Mouse (Mus musculus): Measurements from ENCODE around the gene Sco2.

- TF ChIP-seq POLR2A (IDR thresholded peaks at IDR 0.05; ENCODE audit: insufficient read depth, low read depth, low read length) = no peak
- TF ChIP-seq EP300 (IDR thresholded peaks at IDR 0.05; ENCODE audit: insufficient read depth, low read depth, low read length) = no peak
These were observed 21.6 kb downstream of the Sco2 start for GRCm38 (mm10) chr15:89352054-89352453.
